Mouse (Mus musculus): ENCODE results near the gene Polr2e. TPM values are rescaled to one million over a fixed set of nuclear protein-coding genes. Genes with fewer than 3 reads are reported as not detected.

The Polr2e gene
- polyA plus RNA-seq (2016; fragmentation: Nextera tagmentation; extraction: Ambion mirVana) = 319 and 357 TPM in 2 replicates

- under 1% methylated on average over 40 of the region's 40 CpGs for WGBS
- H3K4me1 ChIP-seq = peaks cover 24% of the 10 kb centered on the region
- no peaks in the 10 kb centered on the region for H3K27me3 ChIP-seq (ENCODE audit: low read depth, poor library complexity, severe bottlenecking)
- no peaks in the 10 kb centered on the region for H3K9me3 ChIP-seq (replicated peaks)
- peak within 1 kb of the TSS; percentile 90 for H3K4me3 ChIP-seq
- peaks cover 40% of the 10 kb centered on the region for H3K36me3 ChIP-seq
- H3K27ac ChIP-seq = peak within 1 kb of the TSS; percentile 85
- peak; percentile 99 for DNase-seq (ENCODE audit: low spot score)
These were observed at the start of gene Polr2e for GRCm38 (mm10) chr10:80039559-80039979. TSS of gene Polr2e (minus strand) at chr10:80039795.

GRCm38 (mm10) chr10:80089146-80089545 lies 49.6 kb upstream of the Polr2e start:
- H3K27ac ChIP-seq = no peak overlapping the region; the same call in 1 of the 2 replicates
- no peak for DNase-seq (ENCODE audit: low spot score)
- H3K27me3 ChIP-seq (ENCODE audit: low read depth, poor library complexity, severe bottlenecking) = no peaks in the 10 kb centered on the region
- 0 out of 2 replicates have a peak overlapping the region, but pooled peaks have one; percentile 5 for H3K4me3 ChIP-seq
- peaks cover 31% of the 10 kb centered on the region for H3K36me3 ChIP-seq
- WGBS = 61% methylated on average over 4 of the region's 4 CpGs
- peaks cover 7% of the 10 kb centered on the region for H3K4me1 ChIP-seq
- H3K9me3 ChIP-seq (replicated peaks) = no peaks in the 10 kb centered on the region

- WGBS = 93% methylated on average over 8 of the region's 8 CpGs
- Histone ChIP-seq H3K9me3 (replicated peaks) (no peaks in the 10 kb centered on the region), H3K4me1 (peaks cover 7% of the 10 kb centered on the region), H3K4me3 (no peak overlapping the region), H3K36me3 (peaks cover 48% of the 10 kb centered on the region), H3K27ac (no peak overlapping the region), H3K27me3 (ENCODE audit: low read depth, poor library complexity, severe bottlenecking) (no peaks in the 10 kb centered on the region)
- DNase-seq (ENCODE audit: low spot score) = no peak
These were observed 47.9 kb upstream of the Polr2e start for GRCm38 (mm10) chr10:80087483-80087882.

- Histone ChIP-seq H3K27me3 (ENCODE audit: low read depth, poor library complexity, severe bottlenecking) (no peaks in the 10 kb centered on the region), H3K27ac (peak overlapping the region; percentile 31; the same call in 1 of the 2 replicates)
- 77% methylated on average over 3 of the region's 3 CpGs for WGBS
These were observed 47.3 kb upstream of the Polr2e start for GRCm38 (mm10) chr10:80086847-80087246.

GRCm38 (mm10) chr10:80084817-80085487 lies 45.4 kb upstream of the Polr2e start:
- H3K36me3 ChIP-seq = peaks cover 64% of the 10 kb centered on the region
- 84% methylated on average over 9 of the region's 9 CpGs for WGBS

More at GRCm38 (mm10) chr10:80086847-80087246, 47.3 kb upstream of the Polr2e start:
- no peak for DNase-seq (ENCODE audit: low spot score)
- H3K36me3 ChIP-seq = peaks cover 54% of the 10 kb centered on the region
- no peaks in the 10 kb centered on the region for H3K9me3 ChIP-seq (replicated peaks)
- H3K4me1 ChIP-seq = peaks cover 7% of the 10 kb centered on the region
- H3K4me3 ChIP-seq = no peak overlapping the region

GRCm38 (mm10) chr10:80081075-80081474 lies 41.5 kb upstream of the Polr2e start:
- Histone ChIP-seq H3K4me1 (peaks cover 2% of the 10 kb centered on the region), H3K27ac (no peak overlapping the region), H3K9me3 (replicated peaks) (no peaks in the 10 kb centered on the region), H3K36me3 (peaks cover 82% of the 10 kb centered on the region), H3K4me3 (no peak overlapping the region), H3K27me3 (ENCODE audit: low read depth, poor library complexity, severe bottlenecking) (no peaks in the 10 kb centered on the region)
- WGBS = 82% methylated on average over 3 of the region's 3 CpGs
- no peak for DNase-seq (ENCODE audit: low spot score)

More at GRCm38 (mm10) chr10:80084817-80085487, 45.4 kb upstream of the Polr2e start:
- Histone ChIP-seq H3K4me1 (peaks cover 7% of the 10 kb centered on the region), H3K27me3 (ENCODE audit: low read depth, poor library complexity, severe bottlenecking) (no peaks in the 10 kb centered on the region), H3K27ac (no peak overlapping the region), H3K9me3 (replicated peaks) (no peaks in the 10 kb centered on the region), H3K4me3 (no peak overlapping the region)
- no peak for DNase-seq (ENCODE audit: low spot score)

- no peak for DNase-seq (ENCODE audit: low spot score)
- H3K27me3 ChIP-seq (ENCODE audit: low read depth, poor library complexity, severe bottlenecking) = no peaks in the 10 kb centered on the region
- H3K4me3 ChIP-seq = no peak overlapping the region
- 87% methylated on average over 16 of the region's 16 CpGs for WGBS
- H3K27ac ChIP-seq = no peak overlapping the region
- no peaks in the 10 kb centered on the region for H3K9me3 ChIP-seq (replicated peaks)
- peaks cover 7% of the 10 kb centered on the region for H3K4me1 ChIP-seq
- peaks cover 79% of the 10 kb centered on the region for H3K36me3 ChIP-seq
These were observed 40.9 kb upstream of the Polr2e start for GRCm38 (mm10) chr10:80080396-80081070.

- Histone ChIP-seq H3K4me3 (no peak overlapping the region), H3K27me3 (ENCODE audit: low read depth, poor library complexity, severe bottlenecking) (no peaks in the 10 kb centered on the region), H3K36me3 (peaks cover 57% of the 10 kb centered on the region), H3K27ac (no peak overlapping the region), H3K9me3 (replicated peaks) (no peaks in the 10 kb centered on the region), H3K4me1 (peaks cover 23% of the 10 kb centered on the region)
- WGBS = 94% methylated on average over 1 of the region's 1 CpGs
- DNase-seq (ENCODE audit: low spot score) = no peak
These were observed 38.8 kb upstream of the Polr2e start for GRCm38 (mm10) chr10:80078366-80078765.

- peaks cover 49% of the 10 kb centered on the region for H3K36me3 ChIP-seq
- WGBS = 90% methylated on average over 5 of the region's 5 CpGs
- no peak overlapping the region for H3K4me3 ChIP-seq
- no peaks in the 10 kb centered on the region for H3K9me3 ChIP-seq (replicated peaks)
- no peaks in the 10 kb centered on the region for H3K27me3 ChIP-seq (ENCODE audit: low read depth, poor library complexity, severe bottlenecking)
- H3K27ac ChIP-seq = no peak overlapping the region
- DNase-seq (ENCODE audit: low spot score) = no peak
- peaks cover 29% of the 10 kb centered on the region for H3K4me1 ChIP-seq
These were observed 37.7 kb upstream of the Polr2e start for GRCm38 (mm10) chr10:80077312-80077711.

GRCm38 (mm10) chr10:80076386-80076785 lies 36.8 kb upstream of the Polr2e start:
- peaks cover 39% of the 10 kb centered on the region for H3K4me1 ChIP-seq
- no peak overlapping the region for H3K27ac ChIP-seq
- H3K4me3 ChIP-seq = no peak overlapping the region
- H3K27me3 ChIP-seq (ENCODE audit: low read depth, poor library complexity, severe bottlenecking) = no peaks in the 10 kb centered on the region
- no peak for DNase-seq (ENCODE audit: low spot score)
- WGBS = 95% methylated on average over 4 of the region's 4 CpGs
- H3K36me3 ChIP-seq = peaks cover 44% of the 10 kb centered on the region
- H3K9me3 ChIP-seq (replicated peaks) = no peaks in the 10 kb centered on the region

- H3K27ac ChIP-seq = peak overlapping the region; percentile 21; the same call in 1 of the 2 replicates
- H3K9me3 ChIP-seq (replicated peaks) = no peaks in the 10 kb centered on the region
- H3K4me3 ChIP-seq = no peak overlapping the region
- DNase-seq (ENCODE audit: low spot score) = no peak
- H3K4me1 ChIP-seq = peaks cover 43% of the 10 kb centered on the region
- 52% methylated on average over 1 of the region's 1 CpGs for WGBS
- H3K36me3 ChIP-seq = peaks cover 39% of the 10 kb centered on the region
- no peaks in the 10 kb centered on the region for H3K27me3 ChIP-seq (ENCODE audit: low read depth, poor library complexity, severe bottlenecking)
These were observed 36.3 kb upstream of the Polr2e start for GRCm38 (mm10) chr10:80075924-80076323.

GRCm38 (mm10) chr10:80074813-80075601 lies 35.4 kb upstream of the Polr2e start:
- 16% methylated on average over 28 of the region's 28 CpGs for WGBS
- Histone ChIP-seq H3K27me3 (ENCODE audit: low read depth, poor library complexity, severe bottlenecking) (no peaks in the 10 kb centered on the region), H3K9me3 (replicated peaks) (no peaks in the 10 kb centered on the region), H3K4me3 (peak overlapping the region; percentile 37), H3K27ac (peak overlapping the region; percentile 56), H3K36me3 (peaks cover 32% of the 10 kb centered on the region), H3K4me1 (peaks cover 48% of the 10 kb centered on the region)
- DNase-seq (ENCODE audit: low spot score) = peak; percentile 40

All from limb, embryonic 10.5 days (tissue).